Mouse (Mus musculus) megakaryocyte progenitor cell, adult 5-6 weeks (primary cell): ENCODE measurements around the gene Plgrkt. TPM values are rescaled to one million over a fixed set of nuclear protein-coding genes. Genes with fewer than 3 reads are reported as not detected.
A peak's percentile ranks its signal among the peaks of the same experiment; 100 is the strongest.
"Not testable (repeated sequence)": the region's sequence is repeated elsewhere in the genome, so short reads cannot be mapped to it uniquely, and the experiment has no call there.

ENCODE experiments used
- ATAC-seq: replicated peaks from 2 replicates; pipeline ENCODE4 v1.8.0; 2016; ENCODE audit warnings: mild to moderate bottlenecking, moderate TSS enrichment, inconsistent platforms; ENCODE audit not compliant: poor library complexity
- total RNA-seq, 2 experiments: library from RNA; stranded (forward) in 1 of 2; stranded (reverse) in 1 of 2; fragments of 157-497, 149-512 nt in 1 of 2; fragments of 200-1000 nt in 1 of 2; gene quantifications; 2 replicates each; pipeline versions ENCODE4 v1.2.3 to v1.2.4; 2015 to 2017

Plgrkt gene
- total RNA-seq (2015): 76.3 and 104 TPM in 2 replicates
- total RNA-seq (2017): 69.7 and 79.1 TPM in 2 replicates

DNA sequence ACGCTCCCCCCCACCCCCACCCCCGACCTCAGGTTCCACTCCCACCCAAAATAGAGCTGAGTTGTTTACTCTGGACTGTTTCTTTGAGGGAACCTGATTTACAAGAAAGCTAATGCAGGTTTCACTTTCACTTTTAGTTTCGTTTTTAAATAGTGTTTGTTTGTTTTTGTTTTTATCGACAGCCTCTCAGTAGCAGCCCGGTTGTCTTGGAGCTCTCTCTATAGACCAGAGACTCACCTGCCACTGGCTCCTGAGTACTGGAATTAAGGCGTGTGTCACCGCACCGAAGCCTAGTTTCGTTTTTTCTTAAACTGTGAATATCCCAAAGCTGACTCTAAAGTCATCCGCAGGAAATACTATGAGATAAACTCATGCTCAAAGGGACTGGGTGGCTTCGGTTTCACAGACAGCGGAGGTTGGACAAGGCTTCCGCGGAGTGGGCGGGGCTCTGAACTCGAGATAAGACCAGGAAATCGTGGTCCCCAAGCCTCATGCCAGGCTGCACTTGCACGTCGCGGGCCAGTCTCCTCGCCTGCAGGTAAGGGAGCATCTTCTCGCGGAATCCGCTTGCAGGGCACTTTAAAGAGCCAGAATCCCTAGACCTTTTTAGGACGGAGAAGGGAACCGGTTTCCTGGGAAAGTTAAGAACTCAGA is at the start of gene Plgrkt, which contains the start of gene Cd274:
TSS of gene Plgrkt (minus strand) at position 422 of the 654 bp plus-strand sequence.
TSS of gene Cd274 (plus strand) at position 487 of the 654 bp plus-strand sequence.
- ATAC-seq: peak; percentile 93

DNA sequence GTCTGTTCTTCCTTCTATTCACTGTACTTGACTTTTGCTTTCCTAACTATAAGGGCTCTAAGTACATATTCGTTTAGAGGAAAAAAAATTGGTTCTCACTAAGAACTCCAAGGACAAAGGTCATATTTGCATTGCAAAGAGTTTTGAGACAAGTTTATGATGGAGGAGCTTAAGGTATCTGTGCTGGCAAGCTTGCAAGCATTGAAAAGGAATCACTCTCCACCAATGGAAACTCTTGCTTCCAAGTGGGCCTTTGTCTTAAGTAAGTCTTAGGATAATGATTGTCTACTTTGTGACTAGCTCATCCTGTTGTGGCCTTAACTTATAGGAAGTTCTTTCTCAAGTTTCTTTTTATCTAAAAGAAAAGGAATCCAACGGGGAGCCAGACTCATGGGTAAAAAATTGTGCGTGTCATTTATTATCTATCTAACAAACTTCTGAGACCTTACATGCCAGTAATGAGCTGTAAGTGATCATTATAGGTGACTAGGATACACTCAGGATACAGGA is 49.3 kb upstream of the Plgrkt start:
- no peak for ATAC-seq

- ATAC-seq: not testable (repeated sequence)
Observed at GRCm38 (mm10) chr19:29414917-29415316, 47.7 kb upstream of the Plgrkt start.

GRCm38 (mm10) chr19:29414513-29414912 is 47.3 kb upstream of the Plgrkt start:
- peak; percentile 47 for ATAC-seq

DNA sequence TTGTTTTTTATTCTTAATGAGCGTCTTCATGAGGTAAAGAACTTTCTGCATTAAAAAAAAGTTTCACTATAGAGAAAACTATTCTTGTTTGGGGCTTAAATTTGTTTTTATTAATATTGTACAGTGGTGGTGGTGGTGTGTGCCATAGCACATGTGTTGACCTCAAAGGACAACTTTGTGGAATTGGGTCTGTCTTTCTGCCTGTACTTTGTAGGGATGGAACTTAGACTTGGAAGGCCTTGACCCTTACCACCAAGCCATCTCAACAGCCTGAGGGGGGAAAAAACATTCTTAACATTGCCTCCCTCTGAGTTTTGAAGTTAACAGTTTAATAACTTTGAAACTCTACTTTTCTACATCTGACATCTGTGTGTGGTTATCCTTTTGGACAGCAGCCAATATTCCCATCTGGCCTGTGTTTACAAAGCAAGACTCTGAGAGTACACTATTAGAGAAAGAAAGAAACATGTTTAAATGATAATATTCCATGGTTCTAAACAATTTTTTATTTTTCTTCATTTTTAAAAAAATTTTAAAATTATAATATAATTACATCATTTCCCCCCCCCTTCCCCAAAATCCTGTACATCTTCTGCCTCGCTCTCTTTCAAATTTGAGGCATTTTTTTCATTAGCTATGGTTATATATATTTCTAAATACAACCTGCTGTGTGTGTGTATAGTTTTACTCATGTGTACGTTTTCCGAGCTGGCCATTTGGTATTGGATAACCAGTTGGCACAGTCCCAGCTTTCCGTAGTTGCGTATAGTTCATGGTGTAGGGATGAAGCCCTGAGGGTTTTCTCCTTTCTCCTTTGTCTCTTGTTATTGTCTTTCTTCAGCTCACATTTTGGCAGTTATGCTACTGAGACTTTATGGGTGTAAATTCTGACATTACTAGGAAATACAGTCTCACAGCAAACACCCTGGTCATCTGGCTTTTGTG is 45.6 kb upstream of the Plgrkt start:
- ATAC-seq: no peak

- ATAC-seq: no peak
Observed at GRCm38 (mm10) chr19:29410619-29411018, 43.4 kb upstream of the Plgrkt start, which contains the start of gene Pdcd1lg2. TSS of gene Pdcd1lg2 (plus strand) at chr19:29410919.

DNA sequence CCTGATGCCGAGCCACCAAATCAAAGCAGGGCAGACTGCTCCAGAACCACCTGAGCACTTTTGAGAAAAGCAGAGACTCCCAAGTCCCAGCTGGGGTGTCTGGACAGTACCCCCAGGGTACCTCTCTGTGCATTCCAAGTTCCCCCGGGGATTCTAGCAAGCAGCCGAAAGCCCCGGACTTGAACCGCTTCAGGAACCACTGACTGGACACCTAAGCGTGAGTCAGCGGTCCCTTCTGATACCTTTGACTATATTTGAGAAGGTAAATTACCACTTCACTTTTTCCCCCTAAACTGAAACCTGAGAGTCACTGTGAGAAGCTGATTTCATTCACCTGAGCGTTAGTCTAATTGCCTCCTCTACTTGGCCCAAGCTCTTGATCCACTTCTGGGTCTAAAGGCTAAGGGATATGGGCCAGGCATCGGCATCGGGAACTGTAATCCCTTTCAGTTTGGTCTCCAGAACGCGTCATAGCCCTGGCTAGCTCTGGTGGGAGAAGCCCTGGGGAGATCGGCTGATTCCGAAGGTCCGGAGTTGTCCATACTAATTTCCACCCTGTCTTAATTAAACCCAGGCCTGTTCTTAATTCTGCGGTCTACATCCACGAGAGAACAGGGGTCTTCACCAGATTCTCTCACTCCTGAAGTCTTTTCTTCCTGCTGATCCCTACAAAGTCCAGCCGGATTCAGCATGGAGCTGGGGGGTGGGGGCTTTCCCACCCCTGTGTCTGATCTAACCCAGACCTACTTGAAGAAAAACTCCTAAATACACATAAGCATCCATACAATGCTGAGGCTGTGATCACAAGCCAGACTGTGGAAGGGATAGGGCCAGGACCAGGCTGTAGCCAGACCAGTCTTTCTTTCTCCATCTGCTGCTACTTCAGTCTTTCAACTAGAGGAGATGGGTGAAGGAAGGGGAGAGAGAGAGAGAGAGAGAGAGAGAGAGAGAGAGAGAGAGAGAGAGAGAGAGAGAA is 39.1 kb upstream of the Plgrkt start:
- ATAC-seq: no peak

DNA sequence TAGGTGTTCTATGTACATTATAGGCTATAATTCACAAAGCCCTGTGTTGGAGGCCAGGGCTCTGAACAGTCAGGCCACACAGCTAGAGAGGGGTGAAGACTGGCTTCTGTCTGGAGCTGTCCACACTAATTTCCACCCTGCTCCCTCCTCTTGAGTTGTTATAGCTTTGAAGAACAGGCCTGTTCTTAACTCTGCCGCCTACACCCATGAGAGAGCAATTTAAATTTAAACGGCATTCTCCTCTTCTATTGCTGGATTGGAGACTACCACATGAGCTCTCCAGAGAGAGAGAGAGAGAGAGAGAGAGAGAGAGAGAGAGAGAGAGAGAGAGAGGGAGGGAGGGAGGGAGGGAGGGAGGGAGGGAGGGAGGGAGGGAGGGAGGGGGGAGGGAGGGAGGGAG is 38.2 kb upstream of the Plgrkt start:
- ATAC-seq: no peak

DNA sequence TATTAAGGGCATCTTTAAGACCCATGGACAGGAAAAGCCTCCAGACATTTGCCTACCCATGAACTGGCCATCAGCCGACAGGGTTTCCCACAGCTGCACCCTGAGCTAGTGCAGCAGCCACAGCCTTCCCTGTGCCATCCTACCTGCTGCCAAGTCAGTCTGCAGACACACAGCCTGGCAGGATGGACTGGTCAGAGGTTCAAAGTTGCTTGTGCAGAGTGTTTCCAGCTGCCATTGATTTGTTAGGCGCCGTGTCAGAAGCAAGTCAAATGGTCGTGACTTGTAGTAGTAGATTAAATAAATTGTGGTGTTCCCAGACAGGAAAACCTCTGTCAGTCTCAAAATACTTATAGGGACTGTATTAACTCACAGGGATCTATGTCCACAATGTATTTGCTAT is 36.1 kb upstream of the Plgrkt start:
- no peak for ATAC-seq

GRCm38 (mm10) chr19:29402621-29403020 is 35.4 kb upstream of the Plgrkt start:
- no peak for ATAC-seq

- peak; percentile 73; the same call in 1 of the 2 replicates for ATAC-seq
Observed at GRCm38 (mm10) chr19:29400466-29400865, 33.3 kb upstream of the Plgrkt start.

- no peak; the same call in 1 of the 2 replicates for ATAC-seq
Observed at GRCm38 (mm10) chr19:29399786-29400185, 32.6 kb upstream of the Plgrkt start.

GRCm38 (mm10) chr19:29396353-29396752 is 29.2 kb upstream of the Plgrkt start:
- no peak for ATAC-seq

- ATAC-seq: no peak
Observed at GRCm38 (mm10) chr19:29394721-29395120, 27.5 kb upstream of the Plgrkt start.

- no peak for ATAC-seq
Observed at GRCm38 (mm10) chr19:29393333-29393732, 26.1 kb upstream of the Plgrkt start.

- 0 out of 2 replicates have a peak, but pooled peaks have one; percentile 23 for ATAC-seq
Observed at GRCm38 (mm10) chr19:29391279-29391678, 24.1 kb upstream of the Plgrkt start.

DNA sequence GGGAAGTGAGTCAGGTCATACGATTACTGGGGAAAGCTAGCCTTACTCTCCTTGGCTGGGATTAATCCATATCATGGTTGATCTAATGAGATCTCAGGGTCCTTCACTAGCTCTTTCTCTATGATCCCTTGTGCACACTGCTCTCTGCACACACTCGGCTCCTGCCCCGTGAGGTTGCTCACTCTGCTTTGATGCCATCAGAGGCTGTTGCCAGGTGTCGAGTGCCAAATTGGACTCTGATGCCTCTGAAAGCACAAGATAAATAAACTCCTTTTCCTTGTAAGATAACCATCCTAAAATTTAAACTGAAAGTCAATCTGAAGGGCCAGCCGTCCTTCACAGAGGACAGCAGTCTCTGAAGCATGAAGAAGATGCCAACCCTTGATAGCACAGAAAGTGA is 23.3 kb upstream of the Plgrkt start:
- no peak for ATAC-seq

DNA sequence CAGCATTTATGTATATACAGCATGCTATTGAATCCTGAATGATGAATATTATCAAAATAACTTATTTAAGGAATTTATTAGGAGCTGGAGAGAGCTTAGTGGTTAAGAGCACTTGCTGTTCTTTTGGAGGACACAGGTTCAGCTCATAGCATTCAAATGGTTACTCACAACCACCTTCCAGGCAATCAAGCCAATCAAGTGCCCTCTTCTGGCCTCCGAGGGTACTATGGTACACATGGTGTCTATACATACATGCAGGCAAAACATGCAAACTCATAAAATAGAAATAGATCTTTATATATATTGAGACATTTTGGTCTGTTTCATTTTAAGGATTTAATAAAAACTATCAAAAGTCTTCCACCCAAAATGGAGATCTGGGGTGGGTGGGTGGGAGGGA is 21.6 kb upstream of the Plgrkt start:
- ATAC-seq: no peak

DNA sequence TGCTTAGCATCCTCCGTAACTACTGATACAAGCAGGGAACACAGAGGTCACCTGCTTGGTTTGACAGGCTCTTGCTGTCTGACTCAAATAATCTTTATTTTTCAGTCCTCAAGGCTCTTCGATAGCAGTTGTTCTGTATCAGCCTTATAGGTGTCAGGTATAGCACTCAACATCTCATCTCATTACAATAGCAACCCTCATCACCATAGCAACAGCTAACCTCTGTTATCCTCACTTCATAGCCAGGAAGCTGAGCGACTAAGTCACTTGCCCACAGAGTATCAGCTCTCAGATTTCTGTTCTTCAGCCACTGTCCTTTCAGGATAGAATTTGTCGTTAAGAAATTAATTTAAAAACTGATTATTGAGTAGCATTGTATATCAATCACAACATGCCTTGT is 18.6 kb upstream of the Plgrkt start:
- no peak for ATAC-seq

DNA sequence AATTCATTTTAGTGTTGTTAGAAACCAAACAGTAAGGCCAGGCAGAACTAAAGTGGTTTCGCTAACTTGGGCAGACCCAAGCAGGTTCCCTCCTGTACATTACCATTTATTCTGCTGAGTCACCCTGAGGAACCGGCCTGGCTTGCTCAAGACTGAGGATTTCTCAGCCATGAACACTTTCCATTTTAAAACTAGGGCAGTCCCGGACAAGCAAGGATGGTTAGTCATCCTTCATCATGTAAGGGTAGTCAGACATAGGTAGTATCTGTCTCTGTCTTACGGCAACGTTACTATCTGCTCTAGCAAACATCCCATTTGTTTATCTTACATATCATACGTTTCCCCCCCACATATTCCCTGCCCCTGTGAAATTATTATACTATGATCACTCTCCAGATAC is 17.8 kb upstream of the Plgrkt start:
- ATAC-seq: peak; percentile 74
